Mouse (Mus musculus): ENCODE measurements around the gene Hoxc5.

The Hoxc5 gene

GRCm38 (mm10) chr15:102945185-102946077 is 21.8 kb upstream of the Hoxc5 start:
- DNase-seq (ENCODE audit: low read depth, low spot score): no peak

GRCm38 (mm10) chr15:102947276-102947675 is 20.0 kb upstream of the Hoxc5 start:
- no peak for DNase-seq (ENCODE audit: low read depth, low spot score)

GRCm38 (mm10) chr15:102948842-102949241 is 18.4 kb upstream of the Hoxc5 start:
- no peak for DNase-seq (ENCODE audit: low read depth, low spot score)

GRCm38 (mm10) chr15:102949696-102950095 is 17.5 kb upstream of the Hoxc5 start:
- no peak for DNase-seq (ENCODE audit: low read depth, low spot score)

- no peak for DNase-seq (ENCODE audit: low read depth, low spot score)
Observed at GRCm38 (mm10) chr15:102950877-102951276, 16.4 kb upstream of the Hoxc5 start.

- no peak for DNase-seq (ENCODE audit: low read depth, low spot score)
Observed at GRCm38 (mm10) chr15:102953561-102953960, 13.7 kb upstream of the Hoxc5 start.

GRCm38 (mm10) chr15:102954192-102955006 is 12.8 kb upstream of the Hoxc5 start, which contains the start of gene Hoxc11:
TSS of gene Hoxc11 (plus strand) at chr15:102954427.
- no peak for DNase-seq (ENCODE audit: low read depth, low spot score)

- no peak for DNase-seq (ENCODE audit: low read depth, low spot score)
Observed at GRCm38 (mm10) chr15:102955007-102955382, 12.2 kb upstream of the Hoxc5 start.

GRCm38 (mm10) chr15:102955833-102956640 is 11.2 kb upstream of the Hoxc5 start:
- no peak for DNase-seq (ENCODE audit: low read depth, low spot score)

GRCm38 (mm10) chr15:102956906-102957305 is 10.3 kb upstream of the Hoxc5 start:
- no peak for DNase-seq (ENCODE audit: low read depth, low spot score)

GRCm38 (mm10) chr15:102959663-102960191 is 7.5 kb upstream of the Hoxc5 start:
- DNase-seq (ENCODE audit: low read depth, low spot score): no peak

- DNase-seq (ENCODE audit: low read depth, low spot score): no peak
Observed at GRCm38 (mm10) chr15:102961728-102962127, 5.5 kb upstream of the Hoxc5 start.

- DNase-seq (ENCODE audit: low read depth, low spot score): no peak
Observed at GRCm38 (mm10) chr15:102962492-102962891, 4.8 kb upstream of the Hoxc5 start.

- DNase-seq (ENCODE audit: low read depth, low spot score): no peak
Observed at GRCm38 (mm10) chr15:102963259-102963658, 4.0 kb upstream of the Hoxc5 start.

- no peak for DNase-seq (ENCODE audit: low read depth, low spot score)
Observed at GRCm38 (mm10) chr15:102963671-102964640, 3.3 kb upstream of the Hoxc5 start.

- DNase-seq (ENCODE audit: low read depth, low spot score): no peak
Observed at GRCm38 (mm10) chr15:102965003-102965891, 2.0 kb upstream of the Hoxc5 start.

GRCm38 (mm10) chr15:102965892-102966775 is 1.1 kb upstream of the Hoxc5 start:
- DNase-seq (ENCODE audit: low read depth, low spot score): peak; percentile 90

- DNase-seq (ENCODE audit: low read depth, low spot score): no peak
Observed at GRCm38 (mm10) chr15:102966776-102967311, 399 bp upstream of the Hoxc5 start, which contains the start of gene Hoxc10. TSS of gene Hoxc10 (plus strand) at chr15:102966796.
